Mouse (Mus musculus) cortical plate, adult 2 months (tissue): Measurements from ENCODE around the gene Catsper2. TPM values are rescaled to one million over a fixed set of nuclear protein-coding genes. Genes with fewer than 3 reads are reported as not detected.
A peak's percentile ranks its signal among the peaks of the same experiment; 100 is the strongest.

Experiments used
- H3K27ac ChIP-seq: fragments of 200-500 bp; 2 replicates; pipeline ENCODE4 v1.5.1; 2012; ENCODE audit warnings: low read length, control low read depth, inconsistent platforms; ENCODE audit not compliant: insufficient read depth
- H3K4me1 ChIP-seq: fragments of 200-500 bp; 2 replicates; pipeline ENCODE4 v1.6.1; 2011; ENCODE audit warnings: low read length; ENCODE audit not compliant: control insufficient read depth, insufficient read depth
- H3K4me3 ChIP-seq: fragments of 200-500 bp; 2 replicates; pipeline ENCODE4 v1.5.1; 2011; ENCODE audit warnings: mild to moderate bottlenecking, low read length, control low read depth; ENCODE audit not compliant: insufficient read depth
- CTCF ChIP-seq: fragments of 200-500 bp; IDR thresholded peaks from 2 replicates; pipeline ENCODE4 v1.5.1; 2011; ENCODE audit warnings: mild to moderate bottlenecking, control low read depth, low read length; ENCODE audit not compliant: insufficient read depth; ENCODE audit errors: extremely low read depth
- POLR2A ChIP-seq: fragments of 200-500 bp; IDR thresholded peaks from 2 replicates; pipeline ENCODE4 v1.6.1; 2011; ENCODE audit warnings: mild to moderate bottlenecking, low read length, control low read depth; ENCODE audit not compliant: insufficient read depth; ENCODE audit errors: extremely low read depth
- polyA plus RNA-seq: library from polyadenylated mRNA; depleted of rRNA; stranded (reverse); fragments of >200 nt; gene quantifications from 2 replicates; pipeline ENCODE4 v1.2.3, GENCODE M21; 2012

Catsper2 gene
- polyA plus RNA-seq, 1 experiment: 7.4 TPM

GRCm38 (mm10) chr2:121439746-121440145 lies 26.2 kb upstream of the Catsper2 start:
- Histone ChIP-seq H3K27ac (no peak overlapping the region), H3K4me3 (no peak overlapping the region), H3K4me1 (no peaks in the 10 kb centered on the region)
- no peak for TF ChIP-seq CTCF
- TF ChIP-seq POLR2A: no peak

- H3K27ac ChIP-seq: no peak overlapping the region
- H3K4me1 ChIP-seq: no peaks in the 10 kb centered on the region
- no peak for TF ChIP-seq CTCF
- TF ChIP-seq POLR2A: no peak
- H3K4me3 ChIP-seq: no peak overlapping the region
These were observed 21.3 kb upstream of the Catsper2 start for GRCm38 (mm10) chr2:121434854-121435253.

GRCm38 (mm10) chr2:121425890-121426289 lies 12.3 kb upstream of the Catsper2 start:
- TF ChIP-seq POLR2A (no peak), CTCF (no peak)
- no peaks in the 10 kb centered on the region for H3K4me1 ChIP-seq
- no peak overlapping the region for H3K4me3 ChIP-seq
- no peak overlapping the region for H3K27ac ChIP-seq

GRCm38 (mm10) chr2:121423166-121423565 lies 9.6 kb upstream of the Catsper2 start:
- TF ChIP-seq CTCF: no peak
- no peak for TF ChIP-seq POLR2A
- no peaks in the 10 kb centered on the region; the same call in 1 of the 2 replicates for H3K4me1 ChIP-seq
- H3K4me3 ChIP-seq: no peak overlapping the region
- H3K27ac ChIP-seq: no peak overlapping the region

GRCm38 (mm10) chr2:121418476-121418875 lies 4.9 kb upstream of the Catsper2 start:
- no peak for TF ChIP-seq CTCF
- no peak for TF ChIP-seq POLR2A
- no peak overlapping the region for H3K4me3 ChIP-seq
- H3K27ac ChIP-seq: no peak overlapping the region
- H3K4me1 ChIP-seq: peaks cover 3% of the 10 kb centered on the region; the same call in 1 of the 2 replicates

GRCm38 (mm10) chr2:121416356-121416755 lies 2.8 kb upstream of the Catsper2 start:
- peaks cover 3% of the 10 kb centered on the region; the same call in 1 of the 2 replicates for H3K4me1 ChIP-seq
- no peak for TF ChIP-seq CTCF
- no peak for TF ChIP-seq POLR2A
- H3K27ac ChIP-seq: no peak overlapping the region
- no peak overlapping the region for H3K4me3 ChIP-seq

GRCm38 (mm10) chr2:121415591-121415990 lies 2.0 kb upstream of the Catsper2 start:
- peaks cover 3% of the 10 kb centered on the region; the same call in 1 of the 2 replicates for H3K4me1 ChIP-seq

GRCm38 (mm10) chr2:121415103-121415502 lies 1.5 kb upstream of the Catsper2 start:
- Histone ChIP-seq H3K27ac (no peak overlapping the region), H3K4me1 (peaks cover 3% of the 10 kb centered on the region; the same call in 1 of the 2 replicates), H3K4me3 (peak overlapping the region; percentile 93; the same call in 1 of the 2 replicates)
- TF ChIP-seq CTCF (no peak), POLR2A (no peak)

More at GRCm38 (mm10) chr2:121415591-121415990, 2.0 kb upstream of the Catsper2 start:
- no peak for TF ChIP-seq CTCF
- no peak for TF ChIP-seq POLR2A
- Histone ChIP-seq H3K4me3 (peak overlapping the region; percentile 93; the same call in 1 of the 2 replicates), H3K27ac (no peak overlapping the region)

GRCm38 (mm10) chr2:121414139-121414685 lies 620 bp upstream of the Catsper2 start:
- H3K4me1 ChIP-seq: peaks cover 3% of the 10 kb centered on the region; the same call in 1 of the 2 replicates
- TF ChIP-seq CTCF (no peak), POLR2A (no peak)

GRCm38 (mm10) chr2:121412843-121413386 lies 677 bp downstream of the Catsper2 start:
- Histone ChIP-seq H3K27ac (peak overlapping the region; percentile 93), H3K4me3 (peak overlapping the region; percentile 93), H3K4me1 (peaks cover 3% of the 10 kb centered on the region; the same call in 1 of the 2 replicates)
- no peak for TF ChIP-seq CTCF
- no peak for TF ChIP-seq POLR2A

More at GRCm38 (mm10) chr2:121414139-121414685, 620 bp upstream of the Catsper2 start:
- peak overlapping the region; percentile 98 for H3K27ac ChIP-seq
- H3K4me3 ChIP-seq: peak overlapping the region; percentile 93
